Mouse (Mus musculus) heart, adult 2 months (tissue): ENCODE data around the gene Ppp1r37.

Experiments used
- CTCF ChIP-seq: fragments of 200-600 bp; IDR thresholded peaks from 2 replicates; pipeline ENCODE4 v1.8.1; 2022; ENCODE audit warnings: antibody characterized with exemption, mild to moderate bottlenecking, moderate library complexity
- POLR2A ChIP-seq: fragments of 200-500 bp; IDR thresholded peaks from 2 replicates; pipeline ENCODE4 v1.6.1; 2011; ENCODE audit warnings: mild to moderate bottlenecking, low read depth, low read length, control low read depth; ENCODE audit not compliant: insufficient read depth

- TF ChIP-seq CTCF (no peak), POLR2A (no peak)
These were observed 39.7 kb downstream of the Ppp1r37 start for GRCm38 (mm10) chr7:19523017-19523756.
